Mouse (Mus musculus): ENCODE measurements around the gene Olfr635.
"Not testable (repeated sequence)": the region's sequence is repeated elsewhere in the genome, so short reads cannot be mapped to it uniquely, and the experiment has no call there.

DNA sequence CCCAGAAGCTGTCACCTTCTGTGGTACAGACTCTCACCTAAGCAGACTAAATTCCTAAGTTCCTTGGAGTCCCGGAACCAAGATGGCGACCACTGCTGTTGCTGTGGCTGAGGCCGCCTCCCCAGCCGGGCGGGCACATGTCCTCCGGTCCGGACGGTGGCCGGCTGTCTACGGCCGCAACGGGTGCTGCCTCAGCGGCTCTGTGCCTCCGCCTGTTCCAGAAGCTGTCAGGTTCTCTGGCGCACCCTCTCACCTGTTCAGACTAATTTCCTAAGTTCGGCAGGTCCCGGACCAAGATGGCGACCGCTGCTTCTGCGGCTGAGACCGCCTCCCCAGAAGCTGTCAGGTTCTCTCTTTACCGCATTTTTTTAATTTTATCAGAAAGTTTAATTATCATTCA lies 4.1 kb upstream of the Olfr635 start:
- TF ChIP-seq CTCF, POLR2A (IDR thresholded peaks at IDR 0.05; ENCODE audit: extremely low read depth, insufficient read depth, low read length): not testable (repeated sequence)

Measured in cortical plate, adult 2 months (tissue).